Mouse (Mus musculus): ENCODE results near the gene Vmn1r81.

Gene Vmn1r81

DNA sequence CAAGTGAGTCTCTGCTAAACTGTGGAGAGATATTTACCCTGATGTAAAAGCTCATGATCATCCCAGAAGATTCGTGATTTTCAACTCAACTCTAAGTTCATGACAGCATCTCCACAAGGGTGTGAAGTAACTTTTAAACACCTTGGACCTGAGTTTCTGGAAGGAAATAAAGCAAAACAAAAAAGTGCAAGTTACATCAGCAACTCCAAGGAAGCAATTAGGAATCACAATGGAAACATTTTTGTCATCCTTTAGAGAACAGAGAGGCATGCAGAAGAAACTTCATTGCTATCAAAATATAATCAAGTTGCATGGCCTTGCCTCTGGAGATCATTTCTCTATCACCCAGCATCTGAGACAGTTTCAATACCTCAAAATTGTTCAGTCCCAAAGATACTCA is at the start of gene Vmn1r81:
TSS of gene Vmn1r81 (minus strand) at position 101 of the 400 bp plus-strand sequence.
- no peak for DNase-seq

DNA sequence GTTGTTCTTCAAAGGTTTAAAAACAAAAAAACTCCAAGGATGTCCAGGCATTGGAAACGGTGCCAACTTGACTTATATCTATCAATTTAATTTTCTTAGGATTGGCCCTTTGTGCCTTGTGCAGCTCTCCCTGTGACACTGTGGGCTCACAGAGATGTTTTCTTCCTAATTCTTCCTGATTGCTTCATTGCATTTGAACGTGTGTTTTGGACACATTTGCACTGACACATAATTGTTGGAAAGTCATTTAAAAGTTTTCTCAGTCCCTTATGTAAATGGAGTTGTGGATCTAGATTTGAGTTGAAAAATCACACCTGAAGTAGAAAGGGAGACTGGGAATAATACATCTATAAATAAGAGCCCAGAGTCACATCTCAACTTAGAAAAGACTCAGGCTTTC is 32.1 kb upstream of the Vmn1r81 start, which contains the start of gene Vmn1r82:
TSS of gene Vmn1r82 (plus strand) at position 301 of the 400 bp plus-strand sequence.
- no peak for DNase-seq

DNA sequence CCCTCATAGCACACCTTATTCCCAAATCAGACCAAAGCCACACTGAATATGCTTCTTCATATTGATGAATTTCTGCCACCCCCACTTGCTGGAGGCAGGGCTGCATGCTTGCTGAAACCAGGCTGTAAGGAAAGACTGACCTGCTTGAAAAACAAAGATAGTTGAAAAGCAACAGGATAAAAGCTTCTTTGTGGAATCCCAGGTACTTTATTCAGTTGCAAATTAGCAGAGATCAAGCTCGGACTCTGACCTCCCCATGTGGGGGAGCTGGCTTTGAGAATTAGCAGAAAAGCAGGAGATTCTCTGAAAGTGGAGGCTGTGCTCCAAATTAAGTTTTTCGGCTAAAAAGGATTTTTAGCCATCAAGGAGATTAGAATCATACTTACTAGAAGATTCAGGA is 63.9 kb downstream of the Vmn1r81 start:
- DNase-seq, result no peak
